Mouse (Mus musculus): ENCODE measurements around the gene Tada2b. TPM values are rescaled to one million over a fixed set of nuclear protein-coding genes. Genes with fewer than 3 reads are reported as not detected.

Gene Tada2b
- polyA plus RNA-seq (2014; fragmentation: Nextera tagmentation; extraction: Ambion mirVana): 2.8 and 3.3 TPM in 2 replicates

DNA sequence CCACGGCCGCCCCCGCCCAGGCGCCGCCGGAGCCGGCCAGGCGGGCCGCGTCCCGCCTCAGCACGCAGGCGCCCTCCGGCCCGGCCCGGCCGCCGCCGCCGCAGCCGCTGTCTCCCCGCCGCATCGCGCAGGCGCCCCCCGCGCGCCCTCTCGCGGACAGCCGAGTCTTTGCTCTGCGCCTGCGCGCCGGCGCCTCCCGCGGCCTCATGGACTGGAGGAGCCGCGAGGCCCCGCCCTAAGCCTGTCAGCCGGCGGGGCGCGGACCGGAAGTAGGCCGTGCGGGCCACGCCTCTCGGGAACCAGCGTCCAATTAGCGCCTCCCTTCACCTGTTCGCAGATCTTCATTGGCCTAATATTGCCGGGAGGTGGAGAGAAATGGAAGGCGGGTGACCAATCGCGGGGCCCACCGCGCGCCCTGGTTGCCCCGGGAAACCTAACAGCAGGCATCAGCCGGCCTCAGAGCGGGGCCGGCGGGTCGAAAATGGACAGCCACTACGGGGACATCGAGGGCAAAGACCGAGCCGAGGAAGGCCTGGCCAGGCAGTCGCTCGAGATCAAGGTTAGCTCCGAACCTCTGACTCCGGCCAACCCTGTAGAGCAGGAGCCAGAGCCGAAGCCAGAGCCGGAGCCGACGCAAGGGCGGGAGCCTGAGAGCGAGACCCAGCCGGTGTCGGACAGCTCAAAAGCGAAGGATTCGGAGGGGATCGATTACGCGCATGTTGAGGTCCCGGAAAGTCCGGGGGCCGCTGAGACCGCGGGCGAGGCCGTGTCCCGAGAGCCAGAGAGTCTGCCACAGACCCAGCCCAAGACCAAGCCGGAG lies at the start of gene Tada2b, which contains the start of gene Ccdc96:
Gene Tada2b (minus strand): TSS at position 115 of the 820 bp plus-strand sequence.
Gene Ccdc96 (plus strand): TSS at position 418 of the 820 bp plus-strand sequence.
- H3K4me1 ChIP-seq (ENCODE audit: control insufficient read depth, insufficient read depth, low read length): peaks cover 29% of the 10 kb centered on the region
- H3K27ac ChIP-seq (ENCODE audit: low read depth, low read length): peak within 1 kb of the TSS; percentile 46; the same call in 1 of the 2 replicates
- no peaks in the 10 kb centered on the region; the same call in 1 of the 2 replicates for H3K36me3 ChIP-seq (ENCODE audit: control insufficient read depth, insufficient read depth, low read length)
- H3K9me3 ChIP-seq (replicated peaks; ENCODE audit: control insufficient read depth, low read length): no peaks in the 10 kb centered on the region
- 1% methylated on average over 84 of the region's 97 CpGs for WGBS (ENCODE audit: insufficient replicate concordance)
- H3K27me3 ChIP-seq (ENCODE audit: control insufficient read depth, insufficient read depth, low read length): peaks cover 10% of the 10 kb centered on the region
- H3K9ac ChIP-seq (ENCODE audit: low read depth, low read length): peak within 1 kb of the TSS; percentile 94
- ATAC-seq (replicated peaks; ENCODE audit: insufficient number of reproducible peaks, low FRiP score, low TSS enrichment): peak; percentile 97
- peak within 1 kb of the TSS; percentile 99 for H3K4me3 ChIP-seq (ENCODE audit: low read depth, low read length)
- H3K4me2 ChIP-seq: peak within 1 kb of the TSS; percentile 99

DNA sequence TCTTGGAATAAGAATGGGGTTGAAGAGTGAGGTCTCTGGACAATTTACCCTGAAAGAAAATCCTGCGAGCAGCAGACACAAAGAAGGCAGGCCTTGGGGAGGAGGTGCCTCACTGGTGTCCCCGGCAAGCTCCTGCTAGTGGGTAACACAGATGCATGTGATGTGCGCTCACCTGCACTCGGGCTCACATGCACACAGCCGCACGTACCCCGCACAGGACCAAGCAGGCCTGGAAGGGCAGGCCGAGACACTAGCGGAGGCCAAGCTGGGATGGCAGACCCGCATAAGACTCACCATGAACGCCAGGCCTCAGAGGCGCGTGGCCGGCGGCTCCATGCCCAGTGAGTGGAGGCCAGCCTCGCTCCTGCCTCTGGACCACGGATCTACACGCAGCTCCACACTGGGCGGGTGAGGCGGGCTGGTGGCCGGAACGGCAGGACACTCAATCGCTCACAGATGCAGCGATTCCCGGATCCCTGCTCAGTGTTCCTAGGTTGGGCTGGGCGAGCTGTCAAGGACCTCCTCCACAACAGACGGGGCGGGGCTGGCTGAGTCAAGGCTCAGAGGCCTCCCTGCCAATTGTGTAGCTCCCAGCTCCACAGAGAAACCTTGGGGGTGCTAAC lies 46.2 kb upstream of the Tada2b start:
- WGBS (ENCODE audit: insufficient replicate concordance): under 1% methylated on average over 28 of the region's 28 CpGs
- Histone ChIP-seq H3K9me3 (replicated peaks; ENCODE audit: control insufficient read depth, low read length) (no peaks in the 10 kb centered on the region), H3K27me3 (ENCODE audit: control insufficient read depth, insufficient read depth, low read length) (no peaks in the 10 kb centered on the region), H3K9ac (ENCODE audit: low read depth, low read length) (peak overlapping the region; percentile 76), H3K4me1 (ENCODE audit: control insufficient read depth, insufficient read depth, low read length) (peaks cover 17% of the 10 kb centered on the region), H3K36me3 (ENCODE audit: control insufficient read depth, insufficient read depth, low read length) (no peaks in the 10 kb centered on the region), H3K4me3 (ENCODE audit: low read depth, low read length) (peak overlapping the region; percentile 79), H3K4me2 (peak overlapping the region; percentile 82), H3K27ac (ENCODE audit: low read depth, low read length) (peak overlapping the region; percentile 25; the same call in 1 of the 2 replicates)
- ATAC-seq (replicated peaks; ENCODE audit: insufficient number of reproducible peaks, low FRiP score, low TSS enrichment): peak; percentile 89

DNA sequence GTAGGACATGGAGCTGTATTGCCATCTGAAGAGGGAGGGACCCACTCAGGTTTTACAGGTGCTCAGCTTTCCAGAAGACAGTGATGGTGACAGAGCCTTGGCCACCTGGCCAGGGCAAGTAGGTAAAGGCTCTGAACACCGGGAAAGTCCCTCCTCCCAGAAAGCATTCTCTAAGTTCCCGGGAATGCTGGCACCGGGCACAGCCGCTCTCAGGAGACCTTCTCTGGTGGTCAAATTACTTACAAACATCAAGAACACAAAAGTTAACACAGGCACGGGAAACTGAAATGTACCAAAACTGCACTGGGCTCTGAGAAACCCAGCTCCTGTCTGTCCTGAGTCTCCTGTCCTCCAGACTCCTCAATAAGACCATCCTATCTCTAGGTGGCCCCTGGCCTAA lies 45.6 kb upstream of the Tada2b start:
- H3K9me3 ChIP-seq (replicated peaks; ENCODE audit: control insufficient read depth, low read length): no peaks in the 10 kb centered on the region
- 9% methylated on average over 5 of the region's 5 CpGs for WGBS (ENCODE audit: insufficient replicate concordance)
- H3K4me2 ChIP-seq: peak overlapping the region; percentile 82
- no peak for ATAC-seq (replicated peaks; ENCODE audit: insufficient number of reproducible peaks, low FRiP score, low TSS enrichment)
- peak overlapping the region; percentile 79 for H3K4me3 ChIP-seq (ENCODE audit: low read depth, low read length)
- H3K27ac ChIP-seq (ENCODE audit: low read depth, low read length): no peak overlapping the region
- peaks cover 17% of the 10 kb centered on the region for H3K4me1 ChIP-seq (ENCODE audit: control insufficient read depth, insufficient read depth, low read length)
- peak overlapping the region; percentile 76 for H3K9ac ChIP-seq (ENCODE audit: low read depth, low read length)
- H3K36me3 ChIP-seq (ENCODE audit: control insufficient read depth, insufficient read depth, low read length): no peaks in the 10 kb centered on the region
- no peaks in the 10 kb centered on the region for H3K27me3 ChIP-seq (ENCODE audit: control insufficient read depth, insufficient read depth, low read length)

DNA sequence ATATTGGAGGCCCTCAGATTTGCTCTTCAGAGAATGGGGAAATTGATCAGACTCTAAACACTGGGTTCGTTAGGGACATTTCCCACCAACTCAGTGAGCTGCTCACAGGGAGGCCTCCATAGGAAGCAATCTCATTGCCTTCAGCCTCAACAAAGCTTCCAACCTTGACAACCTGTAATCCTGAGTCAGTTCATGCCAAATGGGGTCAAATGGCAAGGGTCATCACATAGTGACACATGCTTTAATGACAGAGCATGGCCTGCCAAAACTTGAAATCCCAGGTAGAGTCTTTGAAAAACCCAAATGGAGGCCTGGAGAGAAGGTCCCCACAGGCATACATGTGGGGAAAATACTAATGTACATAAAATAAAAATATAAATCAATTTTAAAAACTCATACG lies 42.8 kb upstream of the Tada2b start:
- Histone ChIP-seq H3K27ac (ENCODE audit: low read depth, low read length) (no peak overlapping the region), H3K9ac (ENCODE audit: low read depth, low read length) (no peak overlapping the region), H3K4me2 (no peak overlapping the region), H3K27me3 (ENCODE audit: control insufficient read depth, insufficient read depth, low read length) (no peaks in the 10 kb centered on the region), H3K4me3 (ENCODE audit: low read depth, low read length) (no peak overlapping the region), H3K4me1 (ENCODE audit: control insufficient read depth, insufficient read depth, low read length) (peaks cover 20% of the 10 kb centered on the region), H3K36me3 (ENCODE audit: control insufficient read depth, insufficient read depth, low read length) (0 out of 2 replicates have a peak, but pooled peaks cover 3% of the 10 kb centered on the region), H3K9me3 (replicated peaks; ENCODE audit: control insufficient read depth, low read length) (no peaks in the 10 kb centered on the region)
- WGBS (ENCODE audit: insufficient replicate concordance): 84% methylated on average over 2 of the region's 2 CpGs
- ATAC-seq (replicated peaks; ENCODE audit: insufficient number of reproducible peaks, low FRiP score, low TSS enrichment): no peak

DNA sequence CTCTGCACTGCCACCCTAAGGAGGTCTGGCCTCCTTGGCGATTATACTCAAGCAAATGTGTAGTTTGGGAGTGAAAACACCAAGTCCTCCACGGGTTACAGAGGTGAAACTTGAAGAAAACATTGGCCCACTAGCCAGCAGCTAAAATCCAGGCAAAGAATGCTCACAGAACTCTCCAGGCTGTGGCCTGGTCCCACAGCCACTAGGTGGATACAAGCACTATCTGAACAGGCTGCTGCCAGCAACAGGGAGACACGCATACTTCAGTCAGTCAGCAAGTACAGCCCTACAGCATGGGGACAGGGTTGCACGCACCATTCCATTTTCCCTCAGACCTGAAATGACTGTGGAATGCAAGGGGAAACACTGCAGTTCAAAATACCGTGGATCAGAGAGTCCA lies 42.2 kb upstream of the Tada2b start:
- WGBS (ENCODE audit: insufficient replicate concordance): 67% methylated on average over 5 of the region's 5 CpGs
- H3K4me2 ChIP-seq: no peak overlapping the region
- no peak overlapping the region for H3K4me3 ChIP-seq (ENCODE audit: low read depth, low read length)
- H3K4me1 ChIP-seq (ENCODE audit: control insufficient read depth, insufficient read depth, low read length): peaks cover 20% of the 10 kb centered on the region
- no peaks in the 10 kb centered on the region for H3K9me3 ChIP-seq (replicated peaks; ENCODE audit: control insufficient read depth, low read length)
- H3K27ac ChIP-seq (ENCODE audit: low read depth, low read length): no peak overlapping the region
- no peak for ATAC-seq (replicated peaks; ENCODE audit: insufficient number of reproducible peaks, low FRiP score, low TSS enrichment)
- 0 out of 2 replicates have a peak, but pooled peaks cover 3% of the 10 kb centered on the region for H3K36me3 ChIP-seq (ENCODE audit: control insufficient read depth, insufficient read depth, low read length)
- H3K27me3 ChIP-seq (ENCODE audit: control insufficient read depth, insufficient read depth, low read length): no peaks in the 10 kb centered on the region
- no peak overlapping the region for H3K9ac ChIP-seq (ENCODE audit: low read depth, low read length)

DNA sequence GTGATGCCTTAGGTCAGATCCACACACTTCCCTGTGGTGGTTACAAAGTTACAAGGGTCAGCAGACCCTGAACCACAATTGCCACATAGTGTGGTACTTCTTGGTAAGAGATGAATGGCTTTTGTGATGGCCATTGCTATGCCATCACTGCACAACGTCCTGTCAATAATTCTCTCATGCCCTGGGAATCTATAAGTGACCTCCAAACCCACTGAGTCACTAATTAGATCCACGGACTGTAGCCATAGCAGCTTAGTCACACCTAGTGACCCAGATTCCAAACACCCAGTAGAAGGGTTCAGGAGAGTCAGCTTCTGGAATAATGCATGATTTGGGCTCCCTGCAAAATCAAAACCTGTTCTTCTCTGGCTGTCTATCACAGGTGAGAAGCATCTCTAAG lies 41.1 kb upstream of the Tada2b start:
- no peak overlapping the region for H3K9ac ChIP-seq (ENCODE audit: low read depth, low read length)
- no peak overlapping the region for H3K27ac ChIP-seq (ENCODE audit: low read depth, low read length)
- H3K9me3 ChIP-seq (replicated peaks; ENCODE audit: control insufficient read depth, low read length): no peaks in the 10 kb centered on the region
- no peak for ATAC-seq (replicated peaks; ENCODE audit: insufficient number of reproducible peaks, low FRiP score, low TSS enrichment)
- H3K4me2 ChIP-seq: no peak overlapping the region
- H3K4me1 ChIP-seq (ENCODE audit: control insufficient read depth, insufficient read depth, low read length): peaks cover 20% of the 10 kb centered on the region
- WGBS (ENCODE audit: insufficient replicate concordance): 71% methylated on average over 2 of the region's 2 CpGs
- no peaks in the 10 kb centered on the region for H3K27me3 ChIP-seq (ENCODE audit: control insufficient read depth, insufficient read depth, low read length)
- no peak overlapping the region for H3K4me3 ChIP-seq (ENCODE audit: low read depth, low read length)
- H3K36me3 ChIP-seq (ENCODE audit: control insufficient read depth, insufficient read depth, low read length): 0 out of 2 replicates have a peak, but pooled peaks cover 3% of the 10 kb centered on the region

DNA sequence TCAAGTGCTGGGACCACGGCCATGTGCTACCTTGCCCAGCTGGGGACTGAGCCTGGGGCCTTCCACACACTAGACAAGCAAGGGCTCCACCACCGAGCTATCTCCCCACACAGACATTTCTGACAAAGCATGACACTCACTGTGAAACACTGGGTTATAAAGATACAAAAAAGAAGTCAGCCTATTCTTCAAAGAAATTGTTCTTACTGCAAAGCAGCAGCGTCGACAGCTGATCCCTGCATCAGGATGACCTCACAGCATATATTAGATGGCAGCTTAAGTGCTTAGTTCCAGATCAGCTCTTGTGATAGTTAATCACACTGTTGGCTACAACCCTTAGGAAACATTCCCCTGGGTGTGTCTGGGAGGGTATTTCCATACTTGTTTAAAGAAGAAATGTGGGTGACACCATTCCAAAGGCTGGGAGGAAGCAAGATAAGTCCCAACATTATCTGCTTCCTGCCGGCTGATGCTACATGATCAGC lies 39.2 kb upstream of the Tada2b start:
- no peaks in the 10 kb centered on the region for H3K9me3 ChIP-seq (replicated peaks; ENCODE audit: control insufficient read depth, low read length)
- no peak for ATAC-seq (replicated peaks; ENCODE audit: insufficient number of reproducible peaks, low FRiP score, low TSS enrichment)
- H3K4me1 ChIP-seq (ENCODE audit: control insufficient read depth, insufficient read depth, low read length): 0 out of 2 replicates have a peak, but pooled peaks cover 5% of the 10 kb centered on the region
- no peak overlapping the region for H3K4me3 ChIP-seq (ENCODE audit: low read depth, low read length)
- no peak overlapping the region for H3K4me2 ChIP-seq
- no peak overlapping the region for H3K9ac ChIP-seq (ENCODE audit: low read depth, low read length)
- peak overlapping the region; percentile 2; the same call in 1 of the 2 replicates for H3K27ac ChIP-seq (ENCODE audit: low read depth, low read length)
- H3K36me3 ChIP-seq (ENCODE audit: control insufficient read depth, insufficient read depth, low read length): 0 out of 2 replicates have a peak, but pooled peaks cover 5% of the 10 kb centered on the region
- H3K27me3 ChIP-seq (ENCODE audit: control insufficient read depth, insufficient read depth, low read length): no peaks in the 10 kb centered on the region
- 45% methylated on average over 5 of the region's 5 CpGs for WGBS (ENCODE audit: insufficient replicate concordance)

DNA sequence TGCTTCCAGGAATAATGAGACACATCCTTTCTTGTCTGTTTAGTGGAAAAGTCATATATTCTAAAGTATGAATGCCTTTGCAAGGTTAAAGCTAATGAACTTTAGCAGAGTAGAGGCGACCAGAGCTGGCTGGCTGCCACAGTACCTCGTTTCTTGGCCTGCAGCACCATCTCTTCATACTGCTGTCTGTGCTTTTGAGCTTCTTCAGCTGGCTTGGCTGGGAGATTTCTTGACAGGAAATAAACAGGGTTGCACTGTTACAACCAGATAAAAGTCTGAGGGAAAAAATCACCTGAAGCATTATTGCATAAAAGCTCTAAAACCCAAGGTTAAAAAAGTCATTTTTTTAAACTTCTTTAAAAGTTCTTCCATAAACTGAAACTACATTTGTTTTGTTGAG lies 38.7 kb upstream of the Tada2b start:
- Histone ChIP-seq H3K27me3 (ENCODE audit: control insufficient read depth, insufficient read depth, low read length) (no peaks in the 10 kb centered on the region), H3K4me2 (no peak overlapping the region), H3K4me3 (ENCODE audit: low read depth, low read length) (no peak overlapping the region), H3K9me3 (replicated peaks; ENCODE audit: control insufficient read depth, low read length) (no peaks in the 10 kb centered on the region), H3K9ac (ENCODE audit: low read depth, low read length) (no peak overlapping the region), H3K36me3 (ENCODE audit: control insufficient read depth, insufficient read depth, low read length) (0 out of 2 replicates have a peak, but pooled peaks cover 6% of the 10 kb centered on the region), H3K27ac (ENCODE audit: low read depth, low read length) (peak overlapping the region; percentile 2; the same call in 1 of the 2 replicates), H3K4me1 (ENCODE audit: control insufficient read depth, insufficient read depth, low read length) (0 out of 2 replicates have a peak, but pooled peaks cover 5% of the 10 kb centered on the region)
- 61% methylated on average over 2 of the region's 2 CpGs for WGBS (ENCODE audit: insufficient replicate concordance)
- ATAC-seq (replicated peaks; ENCODE audit: insufficient number of reproducible peaks, low FRiP score, low TSS enrichment): no peak

All from heart, embryonic 11.5 days (tissue).